Mouse (Mus musculus): ENCODE measurements around the gene Plekhm3.

Gene Plekhm3

DNA sequence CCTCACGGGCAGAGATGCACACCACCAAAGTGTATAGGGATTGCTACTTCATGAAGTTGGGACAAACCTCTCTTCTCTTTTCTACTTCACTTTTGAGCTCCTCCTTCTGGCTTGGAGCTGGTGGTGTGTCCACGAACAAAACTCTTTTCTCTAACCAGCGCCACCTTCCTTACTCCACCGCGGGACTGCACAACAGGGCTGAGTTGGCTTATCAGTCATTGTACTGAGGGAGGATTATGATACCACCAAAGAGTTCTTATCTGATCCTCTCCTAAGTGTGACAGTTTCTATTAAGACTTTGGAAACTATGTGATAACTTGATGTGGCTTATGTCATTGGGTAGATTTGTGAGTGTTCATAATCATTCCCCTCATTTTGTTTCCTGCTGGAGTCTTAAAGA lies 129.2 kb downstream of the Plekhm3 start:
- no peak for DNase-seq (ENCODE audit: low spot score in 2 of 2)

DNA sequence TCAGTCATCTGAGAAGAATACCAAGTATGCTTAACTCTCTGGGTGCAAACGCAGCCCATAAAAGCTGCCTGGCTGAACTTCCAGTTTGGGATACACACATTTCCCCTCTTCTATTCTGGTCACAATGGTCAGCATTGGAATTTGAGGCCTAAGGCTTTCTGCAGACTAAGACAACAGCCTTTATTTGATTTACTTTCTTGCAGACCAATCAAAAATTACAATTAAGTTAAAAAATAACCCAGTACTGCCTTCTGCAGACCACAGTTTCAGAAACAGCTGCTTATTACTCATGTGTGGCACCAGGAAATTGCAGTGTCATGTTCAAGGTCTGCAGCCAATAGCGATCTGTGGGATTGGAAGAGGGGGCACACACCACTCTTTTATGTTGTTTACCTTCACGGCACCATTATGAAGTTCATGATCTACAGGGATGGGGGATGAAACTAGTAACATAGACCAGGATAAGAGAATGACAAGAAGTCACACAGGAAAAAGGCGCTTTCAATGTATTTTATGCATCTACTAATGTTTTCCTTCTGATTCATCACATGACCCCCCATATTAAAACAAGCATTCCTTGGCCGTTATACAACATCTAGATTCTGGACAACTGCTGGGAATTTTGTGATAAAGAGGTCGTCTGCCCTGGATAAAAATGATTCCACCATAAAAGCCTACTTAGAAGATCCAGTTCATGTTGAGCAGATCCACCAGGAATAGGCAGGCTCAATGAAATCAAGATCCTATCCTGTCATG lies 130.1 kb downstream of the Plekhm3 start:
- no peak for DNase-seq (ENCODE audit: low spot score in 2 of 2)

DNA sequence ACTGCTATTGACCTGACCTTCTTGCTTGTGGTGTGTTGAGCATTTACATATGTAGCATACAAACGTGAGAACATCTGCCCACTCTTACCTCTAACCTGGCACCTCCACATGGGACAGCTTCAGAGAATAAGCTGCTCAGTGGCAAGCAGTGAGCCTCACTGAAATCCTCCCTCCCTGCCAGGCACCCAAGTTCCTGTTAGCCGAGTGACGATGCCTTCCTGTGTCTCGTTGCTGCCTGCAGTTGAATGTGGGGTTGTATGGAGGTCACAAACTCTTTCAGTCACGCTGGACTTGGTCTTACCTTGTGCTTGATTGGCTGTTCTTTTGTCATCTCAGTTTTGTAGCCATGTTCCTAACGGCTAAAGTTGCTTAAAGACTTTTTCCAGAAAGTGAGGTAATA lies 133.1 kb downstream of the Plekhm3 start:
- DNase-seq (ENCODE audit: low spot score in 2 of 2) = no peak

DNA sequence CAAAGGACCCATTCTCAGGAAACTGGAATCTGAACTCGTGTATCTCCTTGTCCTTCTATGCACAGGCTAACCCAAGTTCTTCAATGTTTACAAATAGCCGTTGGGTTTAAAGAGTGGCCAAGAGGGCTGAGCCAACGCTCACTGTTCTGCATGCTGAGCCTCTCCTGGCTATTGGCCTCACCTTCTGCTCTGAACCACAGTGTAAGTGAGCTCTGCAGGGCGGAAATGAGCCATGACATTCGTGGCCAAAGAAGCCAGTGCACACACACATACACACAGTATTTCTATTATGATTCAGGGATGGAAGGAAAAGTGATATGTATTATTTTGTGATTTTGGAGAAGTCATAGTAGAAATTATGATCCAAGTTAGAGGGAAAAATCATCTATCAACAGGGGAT lies 138.9 kb downstream of the Plekhm3 start:
- no peak for DNase-seq (ENCODE audit: low spot score in 2 of 2)

DNA sequence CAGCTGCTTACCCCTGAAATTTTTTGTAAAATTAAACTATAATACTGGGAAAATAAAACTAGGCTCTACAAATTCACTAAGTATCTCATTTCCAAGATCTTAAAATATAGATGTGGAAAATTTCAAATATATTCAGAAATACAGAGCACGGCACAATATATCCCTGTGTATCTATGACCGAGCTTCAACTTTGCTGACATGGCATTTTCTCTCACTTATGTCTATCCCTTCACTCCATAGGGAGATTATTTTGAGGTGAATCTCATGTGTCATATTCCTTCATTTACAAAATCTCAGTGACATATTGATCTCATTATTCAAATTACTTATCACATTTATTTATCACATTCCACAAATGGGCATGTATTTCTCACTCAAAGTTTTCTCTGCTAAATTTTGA lies 143.4 kb downstream of the Plekhm3 start:
- DNase-seq (ENCODE audit: low spot score in 2 of 2) = no peak

DNA sequence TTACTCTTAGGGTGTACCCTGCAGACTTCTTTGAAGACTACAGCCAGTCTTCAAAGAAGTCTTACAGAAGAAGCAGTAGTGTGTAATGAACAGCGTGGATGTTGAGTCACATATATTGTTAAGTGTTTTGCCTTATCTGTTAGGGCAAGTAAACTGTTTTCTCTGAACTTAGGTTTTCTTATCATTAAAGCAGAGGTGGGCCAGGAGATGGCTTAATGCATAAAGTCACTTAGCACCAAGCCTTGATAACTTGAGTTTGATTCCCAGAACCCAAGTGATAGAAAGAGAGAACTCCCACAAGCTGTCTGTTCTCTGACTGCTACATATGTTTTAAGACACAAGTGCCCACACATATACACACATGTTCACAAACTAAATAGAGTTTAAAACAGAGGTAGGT lies 144.7 kb downstream of the Plekhm3 start:
- no peak for DNase-seq (ENCODE audit: low spot score in 2 of 2)

DNA sequence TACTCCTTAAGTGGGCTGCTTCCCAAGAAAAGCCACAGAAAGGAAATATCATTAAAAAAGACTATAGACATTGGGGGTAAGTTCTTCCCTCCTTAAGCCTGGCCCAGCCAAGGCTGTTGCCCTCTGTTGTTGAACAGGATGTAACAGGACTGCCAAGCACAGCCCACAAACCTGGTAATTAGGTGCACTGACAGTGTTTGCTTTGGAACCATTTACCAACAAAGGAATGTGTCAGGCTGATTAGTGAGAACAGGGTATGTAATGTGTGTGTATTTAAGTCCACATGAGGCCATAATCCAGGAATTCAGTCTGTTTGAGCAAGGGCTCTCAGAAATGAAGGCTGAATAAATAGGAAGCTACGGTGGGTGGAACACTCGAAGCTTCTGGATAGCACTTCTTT lies 147.5 kb downstream of the Plekhm3 start:
- no peak for DNase-seq (ENCODE audit: low spot score in 2 of 2)

DNA sequence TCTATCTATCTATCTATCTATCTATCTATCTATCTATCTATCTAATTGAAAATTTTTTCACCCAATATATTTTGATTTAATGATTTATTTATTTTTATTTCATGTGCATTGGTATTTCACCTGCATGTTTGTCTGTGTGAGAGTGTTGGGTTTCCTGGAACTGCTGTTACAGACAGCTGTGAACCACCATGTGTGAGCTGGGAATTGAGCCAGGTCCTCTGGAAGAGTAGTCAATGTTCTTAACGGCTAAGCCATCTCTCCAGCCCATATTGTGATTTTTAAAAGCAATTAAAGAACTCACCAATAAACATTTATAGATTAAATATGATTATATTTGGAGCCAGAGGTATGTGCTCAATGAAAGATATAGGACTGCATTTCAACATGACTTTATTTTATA lies 148.9 kb downstream of the Plekhm3 start:
- DNase-seq (ENCODE audit: low spot score in 2 of 2) = no peak

DNA sequence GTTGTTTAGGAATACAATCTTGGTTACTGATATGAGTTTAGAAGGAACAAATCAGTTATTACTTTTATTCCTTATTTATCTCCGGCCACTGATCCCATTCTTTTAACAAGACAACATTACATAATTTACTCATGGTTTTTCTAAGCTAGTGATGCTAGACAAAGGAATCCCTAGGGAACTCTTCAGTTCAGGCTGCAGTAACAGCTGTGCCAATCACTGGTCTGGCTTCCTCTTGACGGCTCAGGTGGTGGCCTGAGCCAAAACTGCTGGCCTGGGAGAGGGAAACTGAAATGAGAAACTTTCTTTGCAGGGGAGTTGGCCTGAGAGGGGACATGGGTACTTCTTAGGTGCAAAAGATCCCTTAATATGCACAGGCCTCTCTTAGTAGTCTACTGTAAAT lies 151.4 kb downstream of the Plekhm3 start:
- DNase-seq (ENCODE audit: low spot score in 2 of 2) = no peak

DNA sequence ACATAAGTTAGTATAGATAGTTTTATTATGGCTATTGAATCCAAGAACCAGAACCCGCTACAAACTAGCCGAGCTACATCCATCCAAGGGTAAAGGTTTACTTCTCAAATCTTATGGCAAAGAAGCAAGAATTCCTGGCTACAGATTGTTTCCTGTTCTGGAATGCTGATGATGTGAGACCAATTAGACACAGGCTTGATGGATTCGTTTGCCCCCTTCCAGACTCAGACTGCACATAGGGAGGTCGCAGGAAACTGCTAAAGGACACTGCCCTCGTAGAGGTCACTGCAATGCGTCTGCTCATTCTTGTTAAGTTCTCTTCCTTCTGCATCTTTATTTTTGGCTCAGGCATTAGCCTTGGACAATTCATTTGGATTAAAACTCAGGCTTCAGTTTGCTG lies 154.0 kb downstream of the Plekhm3 start:
- DNase-seq (ENCODE audit: low spot score in 2 of 2) = no peak

DNA sequence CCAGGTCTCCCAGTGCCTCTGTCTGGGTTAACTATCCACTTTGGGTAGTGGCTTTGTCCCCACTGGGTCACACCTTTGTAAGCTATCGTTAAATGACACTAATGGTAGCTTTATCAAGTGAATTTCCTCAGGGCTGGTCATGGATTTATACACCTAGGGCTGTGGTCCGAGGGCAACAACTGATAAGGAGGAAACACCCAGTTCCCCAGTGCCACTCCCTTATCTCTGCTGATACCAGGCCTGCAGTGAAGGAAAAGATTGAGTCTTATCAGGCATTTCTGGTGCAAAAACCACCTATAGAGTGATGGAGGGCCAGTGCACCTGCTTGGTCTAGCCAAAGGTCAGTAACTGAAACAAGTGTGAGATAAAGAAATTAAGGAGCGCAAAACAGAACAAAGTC lies 159.0 kb downstream of the Plekhm3 start:
- no peak for DNase-seq (ENCODE audit: low spot score in 2 of 2)

DNA sequence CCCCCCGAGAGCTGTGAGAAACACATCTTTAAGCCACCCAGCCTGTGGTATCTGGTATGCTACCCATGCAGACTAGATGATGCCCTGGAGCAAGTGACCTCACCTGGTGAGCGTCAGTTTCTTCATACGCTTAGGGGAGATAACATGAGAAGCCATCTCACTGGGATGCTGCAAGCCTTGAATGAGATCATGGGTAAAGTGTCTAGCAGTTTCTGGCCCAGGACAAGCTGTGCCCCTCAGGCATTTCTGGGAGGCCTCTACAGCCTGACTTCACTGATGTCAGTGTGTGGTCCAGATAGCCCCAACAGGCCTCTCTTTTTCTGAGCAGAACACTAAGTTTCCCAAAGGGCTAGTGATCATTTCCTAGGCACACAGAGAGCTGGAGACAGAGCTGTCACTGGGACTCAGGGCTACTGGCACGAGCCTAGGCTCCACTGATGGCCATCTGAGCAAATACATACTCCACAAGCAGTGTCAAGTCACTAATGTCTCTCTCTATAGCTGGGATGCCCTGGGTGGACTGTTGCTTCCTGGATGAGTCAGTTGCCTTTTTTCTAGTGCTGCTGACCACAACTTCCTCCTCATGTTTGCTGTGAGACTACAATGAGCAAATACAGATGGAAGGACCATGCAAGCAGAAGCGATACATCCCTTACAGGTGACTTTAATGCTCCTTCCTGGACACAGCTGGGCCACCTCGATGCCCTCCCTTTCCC lies 159.6 kb downstream of the Plekhm3 start:
- DNase-seq (ENCODE audit: low spot score in 2 of 2) = no peak

DNA sequence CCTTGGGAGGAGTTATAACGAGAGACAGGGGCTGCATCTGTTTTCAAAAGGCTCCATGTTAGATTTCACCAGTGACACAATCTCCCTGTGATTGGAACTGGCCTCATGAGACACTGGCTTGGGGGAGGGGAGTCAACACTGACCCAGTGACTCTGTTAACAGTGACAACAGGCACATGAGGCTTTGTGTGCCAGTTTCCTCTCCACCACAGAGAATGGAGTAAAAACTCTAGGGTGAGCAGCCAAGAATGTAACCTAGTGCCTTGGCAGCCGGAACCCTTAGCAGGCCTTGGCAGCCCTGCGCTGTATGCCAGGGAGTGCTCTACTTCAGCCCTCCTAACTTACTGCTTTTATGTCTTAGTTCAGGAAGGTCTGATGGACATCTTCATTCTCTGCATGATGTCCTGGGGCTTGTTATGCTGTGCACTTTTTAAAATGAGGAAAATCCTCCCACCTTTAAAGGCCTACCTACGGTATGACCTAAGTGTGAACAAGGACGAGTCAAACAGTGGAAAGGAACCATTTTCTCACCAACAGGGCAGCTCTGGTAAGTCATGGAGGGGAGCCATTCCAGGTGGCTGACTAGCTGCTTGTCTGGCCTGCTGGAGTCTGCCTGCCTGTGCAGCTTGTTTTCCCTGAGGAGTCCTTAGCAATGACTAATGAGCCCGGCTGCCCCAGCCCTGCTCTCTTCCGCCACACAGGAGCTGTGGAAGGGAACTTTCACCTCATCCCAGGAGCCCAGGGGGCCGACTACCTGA lies 161.2 kb downstream of the Plekhm3 start:
- no peak for DNase-seq (ENCODE audit: low spot score in 2 of 2)

DNA sequence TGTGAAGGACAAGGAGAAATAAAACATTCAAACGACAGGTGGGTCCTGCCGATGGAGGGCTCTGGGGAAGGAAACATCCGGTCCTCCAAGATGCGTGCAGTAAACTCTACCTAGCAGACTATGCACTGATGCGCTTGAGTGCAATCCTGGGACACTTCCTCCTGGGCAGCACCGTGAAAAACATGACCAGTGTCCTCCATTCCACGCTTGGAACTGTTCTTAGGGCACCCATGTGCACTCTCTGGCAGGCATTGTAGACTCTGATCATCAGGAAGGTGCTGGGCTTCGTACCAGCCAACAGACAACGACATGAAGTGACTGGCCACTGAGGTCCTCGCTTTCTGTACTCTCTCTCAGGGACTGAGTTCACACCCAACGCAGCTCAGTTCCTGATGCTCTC lies 162.5 kb downstream of the Plekhm3 start:
- DNase-seq (ENCODE audit: low spot score in 2 of 2) = no peak

DNA sequence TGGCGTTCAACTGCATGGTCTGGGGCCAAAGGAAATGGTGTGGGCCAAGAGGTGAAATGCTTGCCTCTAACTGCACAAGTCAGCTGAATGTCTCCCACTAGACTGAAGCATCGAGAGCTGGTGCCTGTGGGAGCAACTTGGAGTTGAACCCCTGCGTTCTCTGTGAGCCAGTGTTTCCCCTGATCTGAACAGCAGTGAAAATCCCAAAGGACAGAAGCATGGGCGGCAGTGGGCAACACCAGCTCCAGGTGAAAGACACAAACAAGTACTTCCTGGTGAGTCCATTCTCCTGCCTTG lies 163.4 kb downstream of the Plekhm3 start:
- DNase-seq (ENCODE audit: low spot score in 2 of 2) = no peak

DNA sequence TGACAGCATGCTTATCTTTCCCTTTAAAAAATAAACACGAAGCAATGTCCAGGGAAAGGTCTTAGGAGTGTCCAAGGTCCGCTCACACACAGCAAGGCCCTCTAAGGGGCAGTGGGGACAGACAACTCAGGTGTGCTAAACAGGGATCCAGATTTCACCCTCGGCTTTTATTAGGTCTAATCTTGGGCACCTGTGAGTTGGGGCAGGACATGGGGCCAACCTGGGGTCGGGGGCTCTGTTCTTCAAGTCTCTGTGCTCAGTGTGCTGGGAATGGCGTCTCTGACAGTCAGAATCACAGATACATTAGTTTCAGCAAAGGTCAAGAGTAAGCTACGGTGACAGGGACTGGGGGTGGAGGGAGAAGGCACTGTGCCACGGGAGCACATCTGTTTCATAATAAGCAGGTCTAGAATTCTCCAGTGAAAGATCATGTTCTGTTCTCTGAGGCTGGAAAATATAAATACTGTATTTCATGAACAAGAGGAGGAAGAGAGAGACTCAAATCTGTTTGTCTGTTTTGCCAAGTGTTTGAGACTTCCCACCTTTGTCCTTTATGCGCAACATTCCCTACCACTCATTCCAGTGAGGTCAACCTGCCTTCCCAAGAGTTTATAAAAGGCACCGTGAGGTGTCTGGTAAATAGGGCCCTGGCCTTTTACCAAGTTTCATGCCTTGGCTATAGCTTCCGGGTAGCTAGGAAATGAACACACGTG lies 163.9 kb downstream of the Plekhm3 start:
- DNase-seq (ENCODE audit: low spot score in 2 of 2) = no peak

DNA sequence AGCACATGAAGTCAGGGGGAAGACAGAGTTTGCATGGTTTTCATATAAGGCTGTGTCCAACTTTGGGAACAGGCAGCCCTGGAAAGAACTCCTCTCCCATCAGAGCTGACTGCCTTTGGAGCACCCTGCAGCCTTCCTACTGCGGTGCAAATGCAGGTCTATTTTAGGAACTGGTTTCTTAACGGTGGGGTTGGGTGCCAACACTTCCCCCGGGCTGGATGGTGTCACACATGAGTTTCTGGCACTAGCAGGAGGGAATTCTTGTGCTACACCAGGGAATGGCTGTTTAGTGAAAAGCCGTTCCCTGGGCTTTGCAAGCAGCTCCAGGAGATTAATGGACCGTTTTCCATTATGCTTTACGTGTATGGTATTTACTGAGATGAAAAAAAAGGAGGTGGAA lies 164.8 kb downstream of the Plekhm3 start:
- DNase-seq (ENCODE audit: low spot score in 2 of 2) = peak; percentile 78 to 88

DNA sequence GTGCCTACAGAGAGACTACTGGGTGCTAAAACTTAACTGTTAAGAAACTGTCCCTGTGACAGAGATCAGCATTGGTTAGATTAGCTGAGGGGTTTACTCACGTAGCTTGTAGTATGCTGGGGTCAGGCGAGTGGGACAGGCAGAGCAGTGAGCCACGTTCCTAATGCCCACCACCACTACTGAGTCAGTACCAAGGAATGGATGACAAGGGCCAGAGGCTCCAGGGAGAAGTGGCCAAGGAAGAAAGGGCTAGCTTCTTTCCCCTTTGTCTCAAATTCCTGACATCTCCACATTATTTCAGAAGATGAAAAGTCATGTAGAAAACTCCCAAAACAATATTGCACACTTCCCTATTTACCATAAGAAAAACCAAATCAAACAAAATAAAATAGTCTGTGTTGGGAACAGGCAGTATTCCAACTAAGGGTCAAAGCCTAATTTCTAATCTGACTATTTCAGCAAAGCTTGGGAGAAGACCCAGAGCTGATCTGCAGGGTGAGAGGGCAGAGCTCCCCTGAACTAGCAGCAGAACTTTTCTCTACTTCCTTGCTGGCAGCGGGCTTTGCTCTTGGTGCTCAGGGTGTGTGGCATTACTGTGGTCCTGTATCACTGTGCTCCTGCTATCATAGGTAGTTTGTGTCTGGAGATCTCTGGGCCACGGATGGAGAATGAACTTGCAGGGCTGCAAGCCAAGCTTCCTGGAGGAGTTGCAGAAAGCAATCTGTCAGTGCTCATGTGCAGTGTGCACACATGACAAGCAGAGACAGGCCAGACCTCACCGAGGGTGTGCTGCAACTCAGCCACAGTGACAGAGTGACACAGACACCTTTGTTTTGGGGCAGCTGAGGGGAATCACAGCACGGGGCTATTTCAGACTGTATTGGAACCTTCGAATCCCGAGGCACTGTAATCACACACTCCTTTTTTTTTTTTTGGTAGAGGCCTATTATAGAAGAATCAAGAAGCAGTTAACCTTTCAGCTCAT lies 165.5 kb downstream of the Plekhm3 start:
- peak; percentile 19 to 63 for DNase-seq (ENCODE audit: low spot score in 2 of 2)

DNA sequence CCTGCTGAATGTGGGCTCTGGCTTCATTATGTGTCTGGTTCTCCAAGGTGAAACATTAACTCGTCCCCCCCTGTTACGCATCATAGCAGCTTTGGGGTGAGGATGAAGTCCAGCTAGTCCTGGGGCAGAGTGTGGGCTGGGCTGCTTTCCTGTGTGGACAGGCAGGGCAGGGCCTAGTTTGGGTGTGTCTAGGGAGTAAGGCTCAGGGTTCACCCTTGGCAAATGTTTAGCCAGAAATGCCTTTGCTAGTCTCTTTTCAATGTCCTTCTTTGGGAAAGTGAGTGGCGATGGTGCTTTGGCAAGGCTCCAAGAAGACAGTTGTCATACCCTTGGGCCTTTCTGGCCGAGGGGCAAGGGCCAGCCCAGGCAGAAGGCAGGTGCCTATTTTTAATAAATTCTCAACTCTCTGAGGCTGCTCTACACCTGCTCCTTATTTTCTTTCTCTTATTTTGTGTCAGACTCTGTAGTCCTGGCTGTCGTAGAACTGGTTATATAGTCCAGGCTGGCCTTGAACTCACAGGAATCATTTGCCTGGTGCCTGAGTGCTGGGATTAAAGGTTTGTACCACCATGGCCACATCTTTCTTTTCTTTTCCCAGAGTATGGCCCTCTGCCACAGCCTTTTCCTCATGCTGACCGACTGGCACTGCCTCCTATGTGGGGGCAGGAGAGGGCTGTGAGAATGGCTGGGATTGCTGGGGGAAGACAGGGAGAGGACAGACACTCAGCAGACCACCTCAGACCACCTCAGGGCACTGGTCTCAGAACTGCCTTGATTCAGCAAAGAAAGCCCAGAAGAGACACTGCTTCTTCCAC lies 168.7 kb downstream of the Plekhm3 start:
- DNase-seq (ENCODE audit: low spot score in 2 of 2) = no peak

DNA sequence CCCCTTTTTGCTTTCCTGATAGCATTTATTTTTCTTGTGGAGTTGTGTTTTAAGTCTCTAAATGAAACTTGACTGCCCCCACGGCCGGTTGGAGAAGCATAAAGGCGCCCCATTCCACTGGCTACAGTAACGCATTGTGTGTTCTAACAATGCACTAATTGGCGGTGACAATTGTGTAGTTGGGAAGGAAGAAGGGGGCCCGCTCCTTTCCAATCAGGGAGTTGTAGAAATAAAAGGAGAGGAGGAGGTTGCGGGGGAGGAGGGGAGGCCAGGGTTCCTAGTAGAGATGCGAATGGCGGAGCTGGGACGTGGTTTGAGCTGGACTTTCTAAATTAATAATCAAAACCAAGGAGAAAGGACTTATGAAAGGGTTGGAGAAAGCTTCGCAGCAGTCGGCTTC lies 176.8 kb downstream of the Plekhm3 start:
- no peak for DNase-seq (ENCODE audit: low spot score in 2 of 2)
